Mouse (Mus musculus): Measurements from ENCODE around the gene Irf4. TPM values are rescaled to one million over a fixed set of nuclear protein-coding genes. Genes with fewer than 3 reads are reported as not detected.

Gene Irf4
- polyA plus RNA-seq, 1 experiment from 2014 or later: 0.04 TPM

DNA sequence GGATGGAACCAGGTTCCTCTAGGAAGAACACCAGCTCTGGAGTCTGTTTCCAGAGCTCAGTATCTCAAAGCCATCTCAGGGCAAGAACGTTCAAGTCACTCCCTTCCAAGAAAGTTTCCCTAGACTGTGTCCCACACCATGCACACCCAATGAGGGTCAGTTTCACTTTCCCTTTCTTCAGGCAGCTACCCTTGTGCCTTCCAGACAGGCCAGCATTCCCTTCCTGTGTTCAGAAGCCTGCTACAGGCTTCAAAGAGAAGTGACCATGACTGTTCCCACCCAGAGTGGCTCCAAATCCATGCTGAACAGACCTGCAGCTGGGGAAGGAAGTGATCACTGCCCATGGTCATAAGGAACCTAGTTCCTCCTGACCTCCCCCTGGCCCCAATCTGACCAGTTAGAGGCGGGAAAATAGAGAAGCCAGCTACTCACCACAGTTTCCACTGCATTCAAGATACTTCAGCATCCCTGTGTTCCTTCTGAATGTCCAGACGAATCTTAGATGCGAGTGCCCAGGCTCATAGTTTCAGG, 10.7 kb upstream of the Irf4 start:
- 84% methylated on average over 4 of the region's 4 CpGs for WGBS

DNA sequence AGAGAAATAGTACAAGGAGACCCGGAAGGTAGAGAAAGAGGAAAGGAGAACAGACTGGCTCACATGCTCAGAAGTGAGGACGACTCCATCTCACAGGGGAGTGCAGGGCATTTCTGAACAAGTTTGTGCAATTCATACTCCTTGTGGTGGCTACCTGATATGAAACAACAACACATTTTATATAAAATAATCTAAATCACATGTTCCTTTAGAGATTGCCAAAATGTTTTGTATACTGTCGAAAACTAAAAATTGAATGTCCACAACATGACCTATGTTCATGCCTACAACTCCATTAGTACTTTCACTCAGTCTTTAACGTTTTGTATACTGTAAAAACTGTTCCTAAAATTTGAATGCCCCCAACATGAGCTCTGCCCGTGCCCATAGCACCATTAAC, 7.9 kb upstream of the Irf4 start:
- Histone ChIP-seq H3K4me2 (ENCODE audit: low read length) (no peak overlapping the region), H3K9me3 (ENCODE audit: control insufficient read depth, low read length) (no peaks in the 10 kb centered on the region), H3K4me1 (ENCODE audit: control insufficient read depth in 2 of 2, insufficient read depth in 2 of 2, low read length in 2 of 2) (no peaks in the 10 kb centered on the region), H3K27me3 (ENCODE audit: control insufficient read depth, insufficient read depth, low read length) (no peaks in the 10 kb centered on the region), H3K4me3 (ENCODE audit: control insufficient read depth in 1 of 2, insufficient read depth in 1 of 2, low read depth in 1 of 2, low read length in 2 of 2) (no peak overlapping the region), H3K9ac (ENCODE audit: low read length) (no peak overlapping the region), H3K36me3 (ENCODE audit: control insufficient read depth, insufficient read depth, low read length) (no peaks in the 10 kb centered on the region), H3K27ac (replicated peaks in 1 of 2; ENCODE audit: control insufficient read depth in 1 of 2, insufficient read depth in 1 of 2, low read depth in 2 of 2, low read length in 2 of 2) (no peak overlapping the region)
- no peak for ATAC-seq (ENCODE audit: insufficient number of reproducible peaks, insufficient read depth, low FRiP score, low read depth)
- 64% methylated on average over 5 of the region's 5 CpGs for WGBS

More for the DNA sequence above, 10.7 kb upstream of the Irf4 start:
- H3K27ac ChIP-seq (replicated peaks in 1 of 2; ENCODE audit: control insufficient read depth in 1 of 2, insufficient read depth in 1 of 2, low read depth in 2 of 2, low read length in 2 of 2): no peak overlapping the region
- H3K4me2 ChIP-seq (ENCODE audit: low read length): no peak overlapping the region
- H3K4me3 ChIP-seq (ENCODE audit: control insufficient read depth in 1 of 2, insufficient read depth in 1 of 2, low read depth in 1 of 2, low read length in 2 of 2): no peak overlapping the region
- no peaks in the 10 kb centered on the region for H3K4me1 ChIP-seq (ENCODE audit: control insufficient read depth in 2 of 2, insufficient read depth in 2 of 2, low read length in 2 of 2)
- H3K27me3 ChIP-seq (ENCODE audit: control insufficient read depth, insufficient read depth, low read length): no peaks in the 10 kb centered on the region
- H3K9me3 ChIP-seq (ENCODE audit: control insufficient read depth, low read length): no peaks in the 10 kb centered on the region
- H3K36me3 ChIP-seq (ENCODE audit: control insufficient read depth, insufficient read depth, low read length): no peaks in the 10 kb centered on the region
- no peak overlapping the region for H3K9ac ChIP-seq (ENCODE audit: low read length)
- no peak for ATAC-seq (ENCODE audit: insufficient number of reproducible peaks, insufficient read depth, low FRiP score, low read depth)

DNA sequence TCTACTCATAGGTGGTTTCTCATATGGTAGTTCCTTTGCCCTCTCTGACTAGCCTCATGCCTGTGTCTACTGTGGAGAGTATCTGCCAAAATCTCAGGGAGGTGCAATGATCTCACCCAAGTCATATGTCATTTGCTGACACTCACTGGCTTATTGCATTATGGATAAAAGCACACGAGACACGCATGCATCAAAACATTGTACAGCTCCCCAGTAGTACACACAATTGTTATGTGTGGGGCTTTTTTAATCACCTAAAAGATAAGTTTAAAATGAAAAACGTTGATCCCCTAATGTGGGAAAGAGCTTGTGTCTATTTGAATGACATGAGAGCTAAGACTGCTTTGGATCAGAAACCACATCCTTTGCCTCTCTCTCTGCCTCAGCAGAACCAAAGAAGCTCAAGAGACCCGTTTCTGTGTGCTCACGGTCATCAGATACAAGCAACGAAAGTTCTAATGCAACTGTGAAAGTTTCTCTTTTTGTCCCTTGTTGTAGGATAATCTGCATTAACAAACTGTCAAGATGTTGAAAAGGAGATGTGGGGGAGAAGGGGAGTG, 6.5 kb upstream of the Irf4 start:
- H3K27ac ChIP-seq (replicated peaks in 1 of 2; ENCODE audit: control insufficient read depth in 1 of 2, insufficient read depth in 1 of 2, low read depth in 2 of 2, low read length in 2 of 2): no peak overlapping the region

DNA sequence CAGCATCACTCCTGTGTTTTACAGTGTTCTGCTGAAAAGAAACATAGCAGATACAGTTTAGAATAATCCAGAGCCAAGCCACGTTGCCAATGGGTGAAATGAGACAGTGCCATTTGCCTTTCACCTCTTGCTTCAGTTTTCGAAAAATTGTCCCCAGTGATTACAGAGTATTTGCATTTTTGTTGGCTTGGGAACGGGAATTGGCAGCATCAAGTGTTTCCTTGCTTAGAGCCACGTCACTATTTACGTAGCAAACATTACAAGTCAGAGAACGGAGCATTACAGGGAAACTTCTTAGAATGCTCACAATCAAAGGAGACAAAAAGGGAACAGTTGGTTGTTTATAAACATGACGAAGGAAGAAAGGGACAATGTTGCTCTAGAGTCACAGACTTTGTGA, 3.9 kb upstream of the Irf4 start:
- H3K36me3 ChIP-seq (ENCODE audit: control insufficient read depth, insufficient read depth, low read length): no peaks in the 10 kb centered on the region
- 78% methylated on average over 7 of the region's 7 CpGs for WGBS
- peaks cover 31% of the 10 kb centered on the region for H3K27me3 ChIP-seq (ENCODE audit: control insufficient read depth, insufficient read depth, low read length)
- peaks cover 7 to 9% of the 10 kb centered on the region in 2 experiments; a peak in 2 of 4 replicates for H3K4me1 ChIP-seq (ENCODE audit: control insufficient read depth in 2 of 2, insufficient read depth in 2 of 2, low read length in 2 of 2)
- no peaks in the 10 kb centered on the region for H3K9me3 ChIP-seq (ENCODE audit: control insufficient read depth, low read length)
- H3K9ac ChIP-seq (ENCODE audit: low read length): no peak overlapping the region
- no peak overlapping the region for H3K4me2 ChIP-seq (ENCODE audit: low read length)
- no peak for ATAC-seq (ENCODE audit: insufficient number of reproducible peaks, insufficient read depth, low FRiP score, low read depth)
- H3K27ac ChIP-seq (replicated peaks in 1 of 2; ENCODE audit: control insufficient read depth in 1 of 2, insufficient read depth in 1 of 2, low read depth in 2 of 2, low read length in 2 of 2): no peak overlapping the region
- H3K4me3 ChIP-seq (ENCODE audit: control insufficient read depth in 1 of 2, insufficient read depth in 1 of 2, low read depth in 1 of 2, low read length in 2 of 2): no peak overlapping the region

More for the DNA sequence above, 6.5 kb upstream of the Irf4 start:
- Histone ChIP-seq H3K36me3 (ENCODE audit: control insufficient read depth, insufficient read depth, low read length) (no peaks in the 10 kb centered on the region), H3K4me2 (ENCODE audit: low read length) (no peak overlapping the region), H3K9me3 (ENCODE audit: control insufficient read depth, low read length) (no peaks in the 10 kb centered on the region), H3K27me3 (ENCODE audit: control insufficient read depth, insufficient read depth, low read length) (peaks cover 5% of the 10 kb centered on the region; the same call in 1 of the 2 replicates), H3K4me1 (ENCODE audit: control insufficient read depth in 2 of 2, insufficient read depth in 2 of 2, low read length in 2 of 2) (no peaks in the 10 kb centered on the region), H3K4me3 (ENCODE audit: control insufficient read depth in 1 of 2, insufficient read depth in 1 of 2, low read depth in 1 of 2, low read length in 2 of 2) (no peak overlapping the region), H3K9ac (ENCODE audit: low read length) (no peak overlapping the region)
- ATAC-seq (ENCODE audit: insufficient number of reproducible peaks, insufficient read depth, low FRiP score, low read depth): no peak
- WGBS: 61% methylated on average over 6 of the region's 6 CpGs

DNA sequence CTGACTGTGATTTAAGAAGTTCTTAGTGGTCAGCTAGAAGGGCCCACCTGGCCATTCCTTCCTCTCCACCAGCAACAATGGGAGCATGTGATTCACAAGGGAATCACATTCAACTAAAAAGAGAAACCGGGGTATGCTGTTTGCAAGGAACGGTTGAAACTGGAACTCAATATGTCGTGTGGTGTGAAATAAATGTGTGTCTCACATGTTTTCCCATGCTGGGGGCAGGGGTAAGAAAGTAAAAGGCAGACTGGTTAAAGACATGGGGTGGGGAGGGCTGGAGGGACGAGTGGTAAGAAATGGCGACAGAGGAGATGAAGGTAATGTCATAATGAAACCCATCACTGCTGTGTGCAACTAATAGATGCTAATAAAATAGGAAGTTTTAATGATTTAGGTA, 2.0 kb upstream of the Irf4 start:
- no peak overlapping the region for H3K4me2 ChIP-seq (ENCODE audit: low read length)
- peaks cover 9 to 11% of the 10 kb centered on the region in 2 experiments; a peak in 2 of 4 replicates for H3K4me1 ChIP-seq (ENCODE audit: control insufficient read depth in 2 of 2, insufficient read depth in 2 of 2, low read length in 2 of 2)
- no peak for ATAC-seq (ENCODE audit: insufficient number of reproducible peaks, insufficient read depth, low FRiP score, low read depth)
- no peak overlapping the region for H3K27ac ChIP-seq (replicated peaks in 1 of 2; ENCODE audit: control insufficient read depth in 1 of 2, insufficient read depth in 1 of 2, low read depth in 2 of 2, low read length in 2 of 2)
- no peak overlapping the region for H3K4me3 ChIP-seq (ENCODE audit: control insufficient read depth in 1 of 2, insufficient read depth in 1 of 2, low read depth in 1 of 2, low read length in 2 of 2)
- H3K9me3 ChIP-seq (ENCODE audit: control insufficient read depth, low read length): no peaks in the 10 kb centered on the region
- no peaks in the 10 kb centered on the region for H3K36me3 ChIP-seq (ENCODE audit: control insufficient read depth, insufficient read depth, low read length)
- WGBS: 71% methylated on average over 5 of the region's 5 CpGs
- no peak overlapping the region for H3K9ac ChIP-seq (ENCODE audit: low read length)
- H3K27me3 ChIP-seq (ENCODE audit: control insufficient read depth, insufficient read depth, low read length): peaks cover 50% of the 10 kb centered on the region

DNA sequence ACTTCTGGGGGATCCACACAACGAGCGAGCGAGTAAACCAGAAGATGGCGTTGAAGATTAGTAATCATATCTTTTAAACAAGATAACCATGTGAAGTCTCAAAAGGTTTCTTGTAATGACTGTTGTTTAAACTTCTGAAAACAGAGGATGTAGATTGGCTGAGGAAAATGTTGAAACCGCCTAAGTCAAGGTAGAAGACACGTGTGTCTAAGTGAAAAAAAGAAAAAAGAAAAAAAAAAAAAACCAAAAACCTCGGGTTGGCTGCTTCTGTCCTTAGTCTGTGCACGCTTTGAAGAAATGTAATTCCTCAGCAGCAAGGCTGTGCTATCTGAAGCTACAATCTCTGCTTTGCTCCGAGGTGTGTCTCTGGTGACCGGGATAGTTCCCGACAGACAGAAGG, 1.5 kb upstream of the Irf4 start:
- WGBS: 62% methylated on average over 11 of the region's 11 CpGs
- peaks cover 55% of the 10 kb centered on the region for H3K27me3 ChIP-seq (ENCODE audit: control insufficient read depth, insufficient read depth, low read length)

DNA sequence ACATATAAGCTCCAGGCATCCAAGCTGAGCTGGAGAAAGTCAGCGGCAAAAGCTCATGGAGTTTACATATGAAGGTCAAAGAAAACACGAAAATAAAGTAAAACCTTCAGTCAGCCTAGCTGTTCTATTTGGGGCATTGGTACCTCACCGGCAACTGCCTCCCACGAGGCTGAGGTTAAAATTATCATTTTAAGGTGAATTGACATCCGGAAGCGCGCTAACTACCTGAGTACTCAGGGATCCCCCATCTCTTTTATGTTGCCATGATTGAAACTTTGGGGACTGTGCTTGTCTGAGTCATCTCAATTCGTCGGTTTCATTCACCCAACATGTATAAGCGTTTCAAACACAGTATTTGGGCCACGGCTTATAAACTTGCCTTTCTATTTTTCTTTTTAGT, 705 bp upstream of the Irf4 start:
- ATAC-seq (ENCODE audit: insufficient number of reproducible peaks, insufficient read depth, low FRiP score, low read depth): no peak
- no peaks in the 10 kb centered on the region for H3K36me3 ChIP-seq (ENCODE audit: control insufficient read depth, insufficient read depth, low read length)
- H3K4me1 ChIP-seq (ENCODE audit: control insufficient read depth in 2 of 2, insufficient read depth in 2 of 2, low read length in 2 of 2): peaks cover 9 to 11% of the 10 kb centered on the region in 2 experiments; a peak in 2 of 4 replicates
- WGBS: 57% methylated on average over 11 of the region's 11 CpGs
- H3K4me2 ChIP-seq (ENCODE audit: low read length): no peak overlapping the region
- no peak overlapping the region for H3K27ac ChIP-seq (replicated peaks in 1 of 2; ENCODE audit: control insufficient read depth in 1 of 2, insufficient read depth in 1 of 2, low read depth in 2 of 2, low read length in 2 of 2)
- peaks cover 61% of the 10 kb centered on the region for H3K27me3 ChIP-seq (ENCODE audit: control insufficient read depth, insufficient read depth, low read length)
- no peak overlapping the region for H3K4me3 ChIP-seq (ENCODE audit: control insufficient read depth in 1 of 2, insufficient read depth in 1 of 2, low read depth in 1 of 2, low read length in 2 of 2)
- no peak overlapping the region for H3K9ac ChIP-seq (ENCODE audit: low read length)
- H3K9me3 ChIP-seq (ENCODE audit: control insufficient read depth, low read length): no peaks in the 10 kb centered on the region

More for the DNA sequence above, 1.5 kb upstream of the Irf4 start:
- peaks cover 9 to 11% of the 10 kb centered on the region in 2 experiments; a peak in 2 of 4 replicates for H3K4me1 ChIP-seq (ENCODE audit: control insufficient read depth in 2 of 2, insufficient read depth in 2 of 2, low read length in 2 of 2)
- no peak overlapping the region for H3K9ac ChIP-seq (ENCODE audit: low read length)
- no peak for ATAC-seq (ENCODE audit: insufficient number of reproducible peaks, insufficient read depth, low FRiP score, low read depth)
- no peaks in the 10 kb centered on the region for H3K9me3 ChIP-seq (ENCODE audit: control insufficient read depth, low read length)
- H3K4me2 ChIP-seq (ENCODE audit: low read length): no peak overlapping the region
- no peak overlapping the region for H3K4me3 ChIP-seq (ENCODE audit: control insufficient read depth in 1 of 2, insufficient read depth in 1 of 2, low read depth in 1 of 2, low read length in 2 of 2)
- no peak overlapping the region for H3K27ac ChIP-seq (replicated peaks in 1 of 2; ENCODE audit: control insufficient read depth in 1 of 2, insufficient read depth in 1 of 2, low read depth in 2 of 2, low read length in 2 of 2)
- H3K36me3 ChIP-seq (ENCODE audit: control insufficient read depth, insufficient read depth, low read length): no peaks in the 10 kb centered on the region
